Mouse (Mus musculus) cerebellum, postnatal 10 days (tissue): Measurements from ENCODE around the gene Copz2.
"Not testable (repeated sequence)": the region's sequence is repeated elsewhere in the genome, so short reads cannot be mapped to it uniquely, and the experiment has no call there.

Experiments used
- DNase-seq, 2 experiments: peaks; one replicate each; pipeline ENCODE4 v3.0.0; 2021; ENCODE audit warnings: mixed read lengths in 2 of 2

Copz2 gene

GRCm38 (mm10) chr11:96829403-96829812 lies 20.3 kb upstream of the Copz2 start:
- DNase-seq = peak; percentile 81 to 87

- DNase-seq = peak; percentile 98 to 99
Measured at GRCm38 (mm10) chr11:96829813-96830538, 19.7 kb upstream of the Copz2 start, which contains the start of gene Nfe2l1. Nfe2l1 (minus strand) TSS chr11:96829968.

GRCm38 (mm10) chr11:96830539-96831216 lies 19.0 kb upstream of the Copz2 start:
- no peak for DNase-seq

GRCm38 (mm10) chr11:96831516-96831915 lies 18.2 kb upstream of the Copz2 start:
- no peak for DNase-seq

- DNase-seq = no peak
Measured at GRCm38 (mm10) chr11:96832541-96832940, 17.1 kb upstream of the Copz2 start.

- DNase-seq = no peak
Measured at GRCm38 (mm10) chr11:96832973-96833372, 16.7 kb upstream of the Copz2 start.

GRCm38 (mm10) chr11:96834127-96834526 lies 15.5 kb upstream of the Copz2 start:
- no peak for DNase-seq

- DNase-seq = no peak
Measured at GRCm38 (mm10) chr11:96837298-96837697, 12.4 kb upstream of the Copz2 start.

- DNase-seq = no peak
Measured at GRCm38 (mm10) chr11:96838341-96838740, 11.3 kb upstream of the Copz2 start.

- DNase-seq = no peak
Measured at GRCm38 (mm10) chr11:96839428-96839827, 10.2 kb upstream of the Copz2 start.

GRCm38 (mm10) chr11:96839877-96840276 lies 9.8 kb upstream of the Copz2 start:
- DNase-seq = no peak

- DNase-seq = peak; percentile 47 to 49
Measured at GRCm38 (mm10) chr11:96840290-96840689, 9.4 kb upstream of the Copz2 start.

GRCm38 (mm10) chr11:96843627-96844026 lies 6.0 kb upstream of the Copz2 start:
- no peak for DNase-seq

GRCm38 (mm10) chr11:96847240-96847639 lies 2.4 kb upstream of the Copz2 start:
- no peak for DNase-seq

GRCm38 (mm10) chr11:96848694-96849093 lies 976 bp upstream of the Copz2 start:
- DNase-seq = no peak

- not testable (repeated sequence) for DNase-seq
Measured at GRCm38 (mm10) chr11:96849145-96849544, 525 bp upstream of the Copz2 start.

GRCm38 (mm10) chr11:96857446-96857845 lies 7.8 kb downstream of the Copz2 start:
- DNase-seq = no peak

GRCm38 (mm10) chr11:96859635-96860034 lies 10.0 kb downstream of the Copz2 start:
- DNase-seq = no peak

GRCm38 (mm10) chr11:96860564-96860963 lies 10.9 kb downstream of the Copz2 start:
- DNase-seq = peak; percentile 99

GRCm38 (mm10) chr11:96861446-96861845 lies 11.8 kb downstream of the Copz2 start:
- DNase-seq = peak; percentile 67 to 70

GRCm38 (mm10) chr11:96861878-96862289 lies 12.2 kb downstream of the Copz2 start:
- peak; percentile 99 for DNase-seq

GRCm38 (mm10) chr11:96862534-96862933 lies 12.9 kb downstream of the Copz2 start:
- DNase-seq = peak; percentile 46 to 50

GRCm38 (mm10) chr11:96863206-96863995 lies 13.7 kb downstream of the Copz2 start:
- DNase-seq = peak; percentile 88 to 91
